Comparison of ENCODE assay signal across 13 mouse cellular contexts in genomic region chr1:188805852-188806251, GRCm38 (mm10).
DNase-seq lines count a peak whose midpoint lies in the region; ATAC-seq lines count a peak whose summit lies in the region.
"Had no signal": no experiment of that assay in that cellular context is flagged by ENCODE, and none has a peak within 500 bp of the region (broad histone marks: within the 10 kb centered on the region; RNA-seq: fewer than 3 reads in every experiment).

No protein-coding gene starts in this region.

- no peaks in the 10 kb centered on the region for H3K36me3 ChIP-seq in hindbrain, embryonic 10.5 days
- H3K36me3 ChIP-seq in neural tube, embryonic 12.5 days = no peaks in the 10 kb centered on the region

- peak; percentile 86 for ATAC-seq in neural tube, embryonic 12.5 days (ENCODE audit: low FRiP score, low read depth)

- peaks cover 20% of the 10 kb centered on the region; the same call in 1 of the 2 replicates for H3K27me3 ChIP-seq in hindbrain, embryonic 10.5 days (ENCODE audit: insufficient read depth, poor library complexity, severe bottlenecking)
- H3K27me3 ChIP-seq in neural tube, embryonic 12.5 days (replicated peaks) = 0 out of 2 replicates have a peak, but pooled peaks cover 3% of the 10 kb centered on the region

- H3K4me3 ChIP-seq in hindbrain, embryonic 10.5 days = no peak overlapping the region
- no peak overlapping the region for H3K4me3 ChIP-seq in neural tube, embryonic 12.5 days
- H3K4me3 ChIP-seq: erythroblast, embryonic 14.5 days had no signal

- no peaks in the 10 kb centered on the region for H3K9me3 ChIP-seq in hindbrain, embryonic 10.5 days
- H3K9me3 ChIP-seq in neural tube, embryonic 12.5 days = no peaks in the 10 kb centered on the region

- no peak overlapping the region for H3K4me2 ChIP-seq in neural tube, embryonic 12.5 days (replicated peaks)

- WGBS in hindbrain, embryonic 10.5 days = 24% methylated on average over 4 of the region's 4 CpGs
- 6% methylated on average over 4 of the region's 4 CpGs for WGBS in neural tube, embryonic 12.5 days

- DNase-seq in kidney, postnatal 4 days = peak; percentile 6 to 23
- no peak for DNase-seq in kidney, adult 8-10 months
- peak; percentile 78 for DNase-seq in embryo, embryonic 11 days
- peak; percentile 85 for DNase-seq in hindbrain, embryonic 10.5 days (ENCODE audit: low spot score)
- DNase-seq in Muller cell, postnatal 12 days (ENCODE audit: inconsistent ontology term) = no peak
- DNase-seq in adrenal gland, adult (ENCODE audit: inconsistent age in 2 of 2, low spot score in 1 of 2) = no peak
- DNase-seq: adrenal gland, adult 2 months; cerebellum, postnatal 25 days; kidney, postnatal 25 days; liver; lung, postnatal 14 days had no signal

- peak overlapping the region; percentile 68; the same call in 1 of the 2 replicates for H3K27ac ChIP-seq in hindbrain, embryonic 10.5 days
- no peak overlapping the region for H3K27ac ChIP-seq in neural tube, embryonic 12.5 days

- no peak overlapping the region for H3K9ac ChIP-seq in neural tube, embryonic 12.5 days

- H3K4me1 ChIP-seq in hindbrain, embryonic 10.5 days (replicated peaks) = peaks cover 23% of the 10 kb centered on the region
- H3K4me1 ChIP-seq in neural tube, embryonic 12.5 days = peaks cover 14% of the 10 kb centered on the region

Comparison
In these comparisons a context has a peak if more than half of its experiments do, and no peak if none do; other contexts are left out.
1. DNase-seq: peak in kidney, postnatal 4 days (2 of 2), embryo, embryonic 11 days (single experiment) and hindbrain, embryonic 10.5 days (single experiment); none in kidney, adult 8-10 months (0 of 2), Muller cell, postnatal 12 days (single experiment) and adrenal gland, adult (0 of 2).